Mouse (Mus musculus): Measurements from ENCODE around the gene Cenpn. TPM values are rescaled to one million over a fixed set of nuclear protein-coding genes. Genes with fewer than 3 reads are reported as not detected.
A peak's percentile ranks its signal among the peaks of the same experiment; 100 is the strongest.

Gene Cenpn
- total RNA-seq, 2 experiments from 2014 or later, result 1.5 to 2.4 TPM

- DNase-seq (ENCODE audit: low spot score in 2 of 2), result no peak
Observed at GRCm38 (mm10) chr8:116942284-116943058, 20.9 kb downstream of the Cenpn start.

GRCm38 (mm10) chr8:116943161-116943554, 21.6 kb downstream of the Cenpn start, which contains the start of gene Atmin:
Gene Atmin, plus strand, starts transcription at chr8:116943393.
- DNase-seq (ENCODE audit: low spot score in 2 of 2), result peak; percentile 69 to 77

GRCm38 (mm10) chr8:116943555-116944384, 22.2 kb downstream of the Cenpn start:
- peak in 1 of 2 experiments; percentile 28 for DNase-seq (ENCODE audit: low spot score in 2 of 2)

- no peak for DNase-seq (ENCODE audit: low spot score in 2 of 2)
Observed at GRCm38 (mm10) chr8:116944385-116944696, 22.8 kb downstream of the Cenpn start.

GRCm38 (mm10) chr8:116945169-116945910, 23.8 kb downstream of the Cenpn start:
- no peak for DNase-seq (ENCODE audit: low spot score in 2 of 2)

- peak in 1 of 2 experiments; percentile 35 for DNase-seq (ENCODE audit: low spot score in 2 of 2)
Observed at GRCm38 (mm10) chr8:116946268-116946838, 24.8 kb downstream of the Cenpn start.

- no peak for DNase-seq (ENCODE audit: low spot score in 2 of 2)
Observed at GRCm38 (mm10) chr8:116946851-116947250, 25.3 kb downstream of the Cenpn start.

GRCm38 (mm10) chr8:116947589-116947988, 26.1 kb downstream of the Cenpn start:
- DNase-seq (ENCODE audit: low spot score in 2 of 2), result no peak

- no peak for DNase-seq (ENCODE audit: low spot score in 2 of 2)
Observed at GRCm38 (mm10) chr8:116951369-116951768, 29.8 kb downstream of the Cenpn start.

- no peak for DNase-seq (ENCODE audit: low spot score in 2 of 2)
Observed at GRCm38 (mm10) chr8:116951778-116952177, 30.2 kb downstream of the Cenpn start.

- no peak for DNase-seq (ENCODE audit: low spot score in 2 of 2)
Observed at GRCm38 (mm10) chr8:116952428-116952827, 30.9 kb downstream of the Cenpn start.

GRCm38 (mm10) chr8:116954415-116954814, 32.9 kb downstream of the Cenpn start:
- DNase-seq (ENCODE audit: low spot score in 2 of 2), result peak; percentile 34 to 83

- DNase-seq (ENCODE audit: low spot score in 2 of 2), result no peak
Observed at GRCm38 (mm10) chr8:116969531-116969930, 48.0 kb downstream of the Cenpn start.

GRCm38 (mm10) chr8:116975066-116975465, 53.5 kb downstream of the Cenpn start:
- no peak for DNase-seq (ENCODE audit: low spot score in 2 of 2)

- no peak for DNase-seq (ENCODE audit: low spot score in 2 of 2)
Observed at GRCm38 (mm10) chr8:116975606-116976005, 54.1 kb downstream of the Cenpn start.

- no peak for DNase-seq (ENCODE audit: low spot score in 2 of 2)
Observed at GRCm38 (mm10) chr8:116978052-116978451, 56.5 kb downstream of the Cenpn start.

- peak; percentile 98 for DNase-seq (ENCODE audit: low spot score in 2 of 2)
Observed at GRCm38 (mm10) chr8:116978631-116979256, 57.2 kb downstream of the Cenpn start, which contains the start of gene 1700030J22Rik. Gene 1700030J22Rik, minus strand, starts transcription at chr8:116978959.

- peak; percentile 28 to 71 for DNase-seq (ENCODE audit: low spot score in 2 of 2)
Observed at GRCm38 (mm10) chr8:116980117-116980516, 58.6 kb downstream of the Cenpn start.

- no peak for DNase-seq (ENCODE audit: low spot score in 2 of 2)
Observed at GRCm38 (mm10) chr8:116989842-116990241, 68.3 kb downstream of the Cenpn start.

Measured in layer of hippocampus, postnatal 14 days (tissue).